Mouse (Mus musculus) megakaryocyte, embryonic 14.5 days (primary cell): ENCODE data around the gene Cabp7.

Experiments
- FLI1 ChIP-seq: IDR thresholded peaks from 2 replicates; pipeline ENCODE4 v1.6.1; 2012; ENCODE audit warnings: low read length, inconsistent platforms, mixed read lengths
- GATA1 ChIP-seq: IDR thresholded peaks from 3 replicates; pipeline ENCODE4 v1.6.1; 2012; ENCODE audit warnings: mixed read lengths, low read length, inconsistent platforms, borderline replicate concordance

- no peak for TF ChIP-seq GATA1
- no peak for TF ChIP-seq FLI1
Measured at GRCm38 (mm10) chr11:4763631-4764030, 17.1 kb upstream of the Cabp7 start.
